Mouse (Mus musculus) frontal cortex, adult (tissue): ENCODE results near the gene Dgkz.
A peak's percentile ranks its signal among the peaks of the same experiment; 100 is the strongest.

ENCODE experiments used
- ATAC-seq: cut with Nextera tagmentation; 2 replicates; pipeline ENCODE4 v1.9.2; 2017; ENCODE audit warnings: mild to moderate bottlenecking, moderate library complexity, mixed read lengths; ENCODE audit not compliant: low TSS enrichment

The Dgkz gene

DNA sequence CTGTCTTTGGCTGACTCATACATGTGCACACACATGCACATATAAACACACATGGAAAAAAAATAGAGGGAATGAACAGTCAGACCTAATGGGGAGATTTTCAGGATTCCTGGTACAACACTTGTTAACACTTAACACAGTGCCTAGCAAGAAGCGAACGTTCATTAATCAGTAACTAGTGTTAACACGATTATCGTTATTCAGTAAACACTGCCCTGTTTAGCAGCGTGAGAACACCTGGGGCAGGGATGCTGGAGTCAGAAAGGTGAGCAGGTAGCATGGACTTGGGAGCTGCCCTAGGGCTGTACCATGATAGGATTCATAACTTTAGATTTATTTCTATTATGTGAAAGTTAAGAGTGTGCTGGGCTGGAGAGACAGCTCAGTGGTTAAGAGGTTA, 20.3 kb upstream of the Dgkz start:
- ATAC-seq = no peak

DNA sequence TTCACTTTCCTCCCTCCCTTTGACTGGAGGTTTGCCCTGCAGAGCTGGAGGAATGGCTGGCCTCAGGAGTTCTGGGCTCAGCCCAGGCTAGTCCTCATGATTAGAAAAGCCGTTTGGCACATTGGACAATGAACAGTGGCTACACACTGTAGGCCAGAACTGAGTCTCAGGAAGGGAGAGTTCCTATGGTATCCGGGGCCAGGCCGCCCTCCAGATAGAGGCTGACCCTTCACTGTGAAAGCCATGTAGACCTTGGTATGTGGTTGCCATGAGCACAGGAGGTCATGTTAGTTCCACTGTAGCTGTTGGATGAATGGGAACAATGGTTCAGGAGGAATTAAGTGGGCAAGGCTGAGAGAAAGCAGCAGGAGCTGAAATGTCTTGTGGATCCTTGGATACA, 17.7 kb upstream of the Dgkz start:
- ATAC-seq = no peak

DNA sequence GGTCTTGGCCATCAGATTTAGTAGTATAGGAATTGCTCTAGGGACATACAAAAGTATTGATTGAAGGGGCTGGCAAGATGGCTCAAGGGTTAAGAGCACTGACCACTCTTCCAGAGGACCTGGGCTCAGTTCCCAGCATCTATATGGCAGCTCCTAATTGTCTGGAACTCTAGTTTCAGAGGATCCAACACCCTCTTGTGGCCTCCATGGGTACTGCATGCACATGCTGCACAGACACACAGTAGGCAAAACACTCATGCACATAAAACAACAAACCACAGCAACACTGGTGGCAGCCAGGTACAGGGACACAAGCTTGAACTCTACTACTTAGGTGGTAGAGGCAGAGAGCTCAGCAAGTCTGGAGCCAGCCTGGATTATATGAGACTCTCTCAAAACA, 14.1 kb upstream of the Dgkz start:
- no peak for ATAC-seq

DNA sequence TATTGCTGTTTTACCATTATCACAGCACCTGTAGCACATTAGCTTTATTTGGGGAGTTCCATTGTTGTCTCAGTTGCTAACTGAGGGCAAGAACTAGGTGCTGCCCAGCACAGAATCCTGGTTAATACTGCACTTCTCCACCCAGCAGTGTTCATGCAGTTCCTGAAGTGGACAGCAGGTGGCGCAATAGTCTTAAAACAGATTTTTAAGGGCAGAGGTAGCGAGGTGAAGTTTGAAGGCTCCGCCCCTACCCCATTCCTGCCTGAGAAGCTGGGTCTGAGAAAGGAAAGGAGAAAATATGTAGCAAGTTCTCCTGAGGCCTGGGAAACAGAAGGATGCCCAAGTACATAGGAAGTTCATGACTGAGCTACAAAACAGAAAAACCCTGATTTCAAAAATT, 11.9 kb upstream of the Dgkz start:
- peak; percentile 68 for ATAC-seq

GRCm38 (mm10) chr2:91986071-91986470, 10.4 kb upstream of the Dgkz start:
- ATAC-seq = peak; percentile 71

GRCm38 (mm10) chr2:91984906-91985525, 9.4 kb upstream of the Dgkz start:
- ATAC-seq = no peak

DNA sequence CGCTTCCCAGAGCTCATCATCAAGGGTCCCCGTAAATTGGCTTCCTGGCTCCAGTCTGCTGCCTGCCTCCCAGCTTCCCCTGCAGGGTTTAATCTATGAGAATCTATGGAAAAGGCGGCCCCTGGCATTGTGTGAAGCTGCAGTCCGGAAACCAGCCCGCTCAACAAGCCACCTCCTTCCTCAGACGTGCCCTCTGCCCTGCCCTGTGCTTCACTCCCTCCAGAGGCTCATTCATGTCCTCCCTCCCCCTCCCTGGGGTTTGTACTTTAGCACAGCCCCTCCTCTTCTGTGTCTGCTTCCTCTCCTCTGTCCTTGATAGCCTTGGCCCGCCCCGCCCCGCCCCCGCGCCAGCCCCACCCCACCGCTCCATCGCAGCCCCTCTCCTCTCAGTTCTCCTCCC, 8.8 kb upstream of the Dgkz start:
- no peak for ATAC-seq

DNA sequence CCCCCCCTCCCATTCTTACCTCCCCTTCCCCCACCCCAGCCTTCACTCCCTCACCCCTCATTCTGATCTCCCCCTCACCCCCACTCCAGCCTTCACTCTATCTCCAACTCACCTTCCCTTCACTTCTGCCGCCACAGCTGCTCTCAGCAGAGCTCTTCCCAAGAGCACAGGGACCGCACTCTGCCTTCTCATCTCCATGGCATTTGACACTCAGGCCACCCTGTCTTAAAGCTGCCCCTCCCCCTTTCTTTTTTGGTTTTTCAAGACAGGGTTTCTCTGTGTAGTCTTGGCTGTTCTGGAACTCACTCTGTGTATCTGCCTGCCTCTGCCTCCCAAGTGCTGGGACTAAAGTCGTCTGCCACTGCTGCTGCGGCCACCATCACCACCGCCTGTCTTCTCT, 5.2 kb upstream of the Dgkz start:
- ATAC-seq = no peak

DNA sequence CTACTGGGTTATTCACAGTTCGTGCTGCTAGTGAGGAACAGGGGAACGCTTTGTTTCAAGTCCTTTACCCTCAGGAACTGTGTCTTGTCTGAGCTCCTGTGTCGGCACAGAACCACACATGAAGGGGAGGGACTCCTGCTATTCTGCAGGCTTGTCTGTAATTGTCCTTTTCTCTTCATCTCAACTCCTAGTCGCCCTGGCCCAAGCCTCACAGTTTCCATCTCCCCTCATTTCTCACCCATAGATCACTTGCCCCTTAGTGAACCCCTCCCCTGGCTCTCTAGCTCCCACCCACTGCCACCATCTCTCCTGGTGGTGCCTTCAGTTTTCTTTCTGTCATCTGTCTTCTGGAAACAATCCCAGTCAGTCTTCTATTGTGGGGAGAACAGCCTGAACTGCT, 4.6 kb upstream of the Dgkz start:
- no peak for ATAC-seq

DNA sequence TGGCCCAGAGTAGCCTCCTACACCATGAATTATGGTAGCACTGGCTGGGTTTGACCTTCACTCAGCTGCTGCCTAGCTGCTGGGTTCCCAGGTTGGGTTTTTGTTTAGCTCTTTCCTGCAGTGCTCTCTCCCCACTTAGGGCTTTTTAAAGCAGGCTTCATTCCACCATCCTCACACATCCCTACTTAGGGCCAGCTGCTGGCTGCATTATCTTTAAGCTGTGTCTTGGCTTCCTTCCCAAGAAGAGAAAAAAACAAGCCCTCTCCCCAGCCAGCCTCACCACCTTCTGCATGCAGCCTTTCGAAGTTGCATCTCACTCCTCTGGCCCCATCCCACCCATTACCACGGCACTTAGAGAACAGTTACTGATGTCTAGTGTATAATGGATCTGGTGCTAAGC, 2.9 kb upstream of the Dgkz start:
- peak; percentile 47 for ATAC-seq

GRCm38 (mm10) chr2:91977960-91978359, 2.3 kb upstream of the Dgkz start:
- ATAC-seq = no peak

GRCm38 (mm10) chr2:91973416-91974135, 2.1 kb downstream of the Dgkz start:
- peak; percentile 13; the same call in 1 of the 2 replicates for ATAC-seq

GRCm38 (mm10) chr2:91972121-91972566, 3.5 kb downstream of the Dgkz start:
- ATAC-seq = no peak

- ATAC-seq = peak; percentile 51
Measured at GRCm38 (mm10) chr2:91971231-91972097, 4.2 kb downstream of the Dgkz start.

- no peak for ATAC-seq
Measured at GRCm38 (mm10) chr2:91967962-91968361, 7.7 kb downstream of the Dgkz start.

GRCm38 (mm10) chr2:91966367-91966766, 9.3 kb downstream of the Dgkz start:
- ATAC-seq = no peak

DNA sequence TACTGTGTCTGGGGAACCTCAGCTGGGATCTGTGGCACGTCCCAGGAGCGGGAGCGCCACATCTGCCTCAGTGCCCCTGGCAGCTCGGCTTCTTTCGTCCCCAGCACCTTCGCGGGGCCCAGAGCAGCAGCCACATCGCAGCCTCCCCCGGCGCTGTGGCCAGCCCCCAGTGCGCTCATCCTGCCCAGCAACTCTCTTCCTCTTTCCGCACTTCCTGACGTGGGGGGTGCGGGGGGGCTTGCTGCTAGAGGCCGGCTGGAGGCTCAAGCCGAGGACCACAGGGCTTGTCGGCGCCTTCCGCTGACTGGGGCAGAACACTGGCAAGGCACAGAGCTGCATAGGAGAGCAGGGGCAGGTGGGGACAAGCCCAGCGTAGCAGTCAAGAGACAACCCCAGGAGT, 10.2 kb downstream of the Dgkz start:
- no peak for ATAC-seq

DNA sequence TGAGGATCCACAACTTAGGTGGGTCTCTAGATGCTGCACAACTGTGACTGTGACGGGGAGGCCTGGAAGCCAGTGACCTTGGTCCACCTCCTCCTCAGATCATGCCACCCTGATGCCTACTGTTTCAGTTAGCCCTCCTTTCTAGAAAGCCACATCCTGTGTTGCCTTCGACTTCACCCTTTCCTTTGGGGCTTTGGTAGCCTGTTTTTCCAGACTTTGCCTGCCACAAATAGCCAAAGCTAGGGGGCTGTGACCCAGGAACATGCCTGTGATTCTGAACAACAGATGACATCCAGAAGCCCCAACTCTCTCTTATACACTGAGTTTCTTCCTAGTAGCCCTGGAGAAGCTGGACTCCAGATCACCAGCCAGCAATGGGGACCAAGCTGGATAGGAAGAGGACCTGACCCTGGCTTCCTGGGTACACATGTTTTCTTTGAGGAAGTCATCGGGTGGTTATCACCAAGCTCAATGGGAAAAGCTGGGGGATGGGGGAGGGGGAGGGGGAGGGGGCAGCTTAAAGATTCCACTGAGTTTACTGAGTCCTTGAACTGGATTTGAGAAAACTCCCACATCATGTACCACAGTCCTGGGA, 11.0 kb downstream of the Dgkz start:
- ATAC-seq = no peak

GRCm38 (mm10) chr2:91963443-91963932, 12.2 kb downstream of the Dgkz start:
- peak; percentile 58 for ATAC-seq

- 0 out of 2 replicates have a peak, but pooled peaks have one; percentile 0 for ATAC-seq
Measured at GRCm38 (mm10) chr2:91962864-91963401, 12.7 kb downstream of the Dgkz start.

DNA sequence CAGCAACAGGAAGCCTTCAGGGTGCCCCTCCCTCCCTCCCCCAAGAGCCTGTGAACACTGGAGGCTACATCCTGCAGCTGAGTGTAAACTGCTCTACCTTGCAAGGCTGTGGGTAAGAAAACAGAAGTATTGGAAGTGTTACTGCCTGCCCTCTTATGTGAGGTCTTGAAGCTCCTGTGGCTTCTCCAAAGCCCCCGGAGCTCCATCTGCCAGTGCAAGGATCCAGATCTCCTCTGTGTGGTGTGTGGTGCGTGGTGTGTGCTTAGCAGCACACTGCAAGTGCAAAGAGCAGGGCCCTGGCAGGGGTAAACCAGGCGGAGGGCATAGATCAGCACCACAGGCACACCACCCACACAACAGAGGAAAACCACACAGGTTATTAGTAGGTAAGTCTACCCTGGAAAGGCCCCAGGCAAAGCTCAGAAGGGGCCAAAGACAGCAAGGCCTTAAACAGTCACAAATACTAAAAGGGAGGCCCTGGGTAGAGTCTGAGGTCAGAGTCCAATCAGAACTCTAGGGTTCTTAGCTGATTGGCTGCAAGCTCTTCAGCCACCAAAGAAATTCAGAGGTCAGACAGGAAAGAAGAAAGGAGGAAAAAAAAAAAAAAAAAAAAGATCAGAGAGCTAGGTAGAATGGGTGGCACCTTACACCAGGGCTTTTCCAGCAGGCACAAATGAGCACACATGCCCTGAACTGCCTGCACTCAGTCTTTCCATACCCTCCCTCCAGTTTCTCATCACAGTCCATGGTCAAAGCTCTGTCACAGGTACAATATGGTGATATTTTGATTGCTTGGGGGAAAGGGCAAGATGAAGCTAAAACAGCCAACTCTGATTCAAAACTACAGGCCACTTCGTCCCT, 13.5 kb downstream of the Dgkz start:
- ATAC-seq = no peak
